Mouse (Mus musculus): ENCODE data around the gene Ppp1r12a.

DNA sequence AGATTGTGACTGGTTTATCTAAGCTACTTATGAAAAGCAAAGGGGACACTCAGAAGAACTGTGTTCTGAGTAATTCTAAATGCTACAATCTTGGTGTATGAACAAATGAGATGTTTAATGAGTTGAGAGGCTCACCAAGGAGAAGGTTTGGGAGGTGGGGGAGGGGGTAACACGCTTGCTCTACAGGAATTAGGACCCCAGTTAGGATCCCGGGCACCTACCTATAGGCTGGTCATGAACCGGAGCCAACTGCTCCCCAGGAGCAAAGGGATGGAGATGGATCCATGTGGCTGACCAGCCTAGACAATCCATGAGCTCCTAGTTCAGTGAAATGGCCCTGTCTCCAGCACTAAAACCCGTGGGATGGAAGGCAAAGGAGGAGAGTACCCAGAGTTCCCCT lies 130.7 kb downstream of the Ppp1r12a start:
- TF ChIP-seq CTCF (IDR thresholded peaks at IDR 0.05), result no peak
- TF ChIP-seq EP300 (IDR thresholded peaks at IDR 0.05), result no peak
